Mouse (Mus musculus) frontal cortex, postnatal 36 days (tissue): ENCODE measurements around the gene Hba-a1.
"Not testable (repeated sequence)": the region's sequence is repeated elsewhere in the genome, so short reads cannot be mapped to it uniquely, and the experiment has no call there.

ENCODE experiments used
- DNase-seq, 2 experiments: peaks; one replicate each; pipeline ENCODE4 v3.0.0; 2022; ENCODE audit warnings: low spot score in 2 of 2

The Hba-a1 gene

DNA sequence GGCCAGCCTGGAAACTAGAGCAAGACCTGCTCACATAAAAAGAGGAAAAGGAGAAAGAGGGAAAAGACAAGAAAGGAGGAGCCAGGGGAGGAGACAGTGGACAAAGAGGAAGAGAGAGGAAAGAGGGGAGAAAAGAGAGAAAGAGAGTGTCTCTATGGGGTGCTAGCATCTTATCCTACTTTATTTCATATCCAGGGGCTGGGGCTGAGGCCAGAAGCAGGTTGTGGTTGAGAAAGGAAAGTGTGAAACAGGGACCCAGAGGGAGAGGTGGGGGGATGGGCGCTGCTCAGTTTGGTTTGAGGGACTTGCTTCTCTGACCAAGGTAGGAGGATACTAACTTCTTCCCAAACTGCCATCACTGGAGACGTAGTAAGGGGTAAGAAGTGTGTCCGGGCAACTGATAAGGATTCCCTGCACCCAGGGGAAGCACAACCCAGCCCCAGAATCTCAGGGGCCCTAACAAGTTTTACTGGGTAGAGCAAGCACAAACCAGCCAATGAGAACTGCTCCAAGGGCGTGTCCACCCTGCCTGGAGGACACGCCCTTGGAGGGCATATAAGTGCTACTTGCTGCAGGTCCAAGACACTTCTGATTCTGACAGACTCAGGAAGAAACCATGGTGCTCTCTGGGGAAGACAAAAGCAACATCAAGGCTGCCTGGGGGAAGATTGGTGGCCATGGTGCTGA, at the start of gene Hba-a1:
Hba-a1 (plus strand) TSS at position 421 of the 687 bp plus-strand sequence.
- DNase-seq: not testable (repeated sequence)

GRCm38 (mm10) chr11:32233895-32234294, 49.4 kb upstream of the Hba-a1 start:
- no peak for DNase-seq

DNA sequence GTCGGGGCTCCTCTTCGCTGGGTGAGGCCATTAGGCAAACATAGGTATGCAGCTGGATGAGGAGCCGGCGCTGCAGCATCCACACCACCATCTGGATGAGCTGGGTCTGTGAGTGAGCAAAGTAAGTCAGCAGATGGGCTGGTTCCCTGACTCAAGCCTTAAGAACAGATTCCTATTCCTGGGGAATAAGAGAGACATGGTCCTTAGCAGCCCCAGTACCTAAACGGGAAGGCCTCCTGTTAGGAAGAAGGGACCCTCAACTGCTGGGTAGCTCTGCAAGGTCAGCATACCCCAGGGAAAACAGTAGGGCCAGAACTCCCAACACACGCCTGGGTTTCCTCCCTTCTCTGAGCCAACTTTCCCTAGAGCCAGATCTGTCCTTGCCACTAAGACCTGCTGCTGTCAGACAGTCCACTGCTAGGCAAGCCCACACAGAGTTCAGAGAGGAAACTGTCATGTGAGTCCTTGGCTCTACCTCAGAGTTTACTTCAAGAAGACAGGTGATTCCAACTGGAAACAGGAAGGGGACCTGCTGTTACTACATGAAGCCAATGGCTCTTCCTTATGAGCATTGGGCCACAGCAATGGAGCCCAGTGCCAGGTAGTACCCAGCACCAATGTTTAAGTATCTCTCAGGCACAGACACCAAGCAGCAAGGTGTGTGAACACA, 48.4 kb upstream of the Hba-a1 start:
- no peak for DNase-seq

GRCm38 (mm10) chr11:32235646-32236045, 47.7 kb upstream of the Hba-a1 start:
- DNase-seq: peak; percentile 73 to 76

GRCm38 (mm10) chr11:32236132-32236531, 47.2 kb upstream of the Hba-a1 start:
- DNase-seq: no peak

DNA sequence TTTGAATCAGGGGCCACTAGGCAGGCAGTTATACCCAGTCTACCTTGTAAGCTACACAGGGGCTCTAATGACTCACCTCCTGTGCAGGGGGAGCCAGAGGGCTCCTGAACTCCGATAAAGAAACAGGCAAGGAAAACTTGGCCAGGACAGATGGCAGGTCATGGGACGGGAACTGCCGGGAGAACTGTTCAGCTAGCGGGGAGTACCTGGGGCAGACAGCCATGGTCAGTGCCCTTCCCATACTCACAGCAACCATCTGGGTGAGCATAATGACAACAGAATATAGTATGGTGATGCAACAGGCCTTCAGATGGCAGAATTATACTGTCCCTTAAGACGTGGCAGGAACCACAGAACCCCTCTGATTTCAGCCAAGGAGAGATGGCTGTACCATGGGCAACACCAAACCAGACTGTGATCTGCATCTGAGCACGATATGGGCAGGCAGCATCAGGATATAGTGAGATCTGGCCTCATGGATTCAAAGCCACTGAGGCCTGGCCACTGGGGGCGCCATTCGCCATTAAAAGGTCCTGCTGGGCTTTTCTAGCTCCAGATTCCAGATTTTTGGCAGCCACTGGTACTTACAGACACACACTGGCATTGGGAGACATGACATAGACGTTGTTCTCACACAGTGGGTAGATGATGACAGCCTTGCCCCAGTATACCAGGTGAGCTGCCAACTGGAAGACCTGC, 46.5 kb upstream of the Hba-a1 start:
- DNase-seq: no peak

- DNase-seq: no peak
Observed at GRCm38 (mm10) chr11:32237411-32237795, 45.9 kb upstream of the Hba-a1 start.

- DNase-seq: peak; percentile 79 to 83
Observed at GRCm38 (mm10) chr11:32238093-32238860, 45.0 kb upstream of the Hba-a1 start.

GRCm38 (mm10) chr11:32241391-32241790, 41.9 kb upstream of the Hba-a1 start:
- DNase-seq: no peak

- no peak for DNase-seq
Observed at GRCm38 (mm10) chr11:32242209-32242608, 41.1 kb upstream of the Hba-a1 start.

DNA sequence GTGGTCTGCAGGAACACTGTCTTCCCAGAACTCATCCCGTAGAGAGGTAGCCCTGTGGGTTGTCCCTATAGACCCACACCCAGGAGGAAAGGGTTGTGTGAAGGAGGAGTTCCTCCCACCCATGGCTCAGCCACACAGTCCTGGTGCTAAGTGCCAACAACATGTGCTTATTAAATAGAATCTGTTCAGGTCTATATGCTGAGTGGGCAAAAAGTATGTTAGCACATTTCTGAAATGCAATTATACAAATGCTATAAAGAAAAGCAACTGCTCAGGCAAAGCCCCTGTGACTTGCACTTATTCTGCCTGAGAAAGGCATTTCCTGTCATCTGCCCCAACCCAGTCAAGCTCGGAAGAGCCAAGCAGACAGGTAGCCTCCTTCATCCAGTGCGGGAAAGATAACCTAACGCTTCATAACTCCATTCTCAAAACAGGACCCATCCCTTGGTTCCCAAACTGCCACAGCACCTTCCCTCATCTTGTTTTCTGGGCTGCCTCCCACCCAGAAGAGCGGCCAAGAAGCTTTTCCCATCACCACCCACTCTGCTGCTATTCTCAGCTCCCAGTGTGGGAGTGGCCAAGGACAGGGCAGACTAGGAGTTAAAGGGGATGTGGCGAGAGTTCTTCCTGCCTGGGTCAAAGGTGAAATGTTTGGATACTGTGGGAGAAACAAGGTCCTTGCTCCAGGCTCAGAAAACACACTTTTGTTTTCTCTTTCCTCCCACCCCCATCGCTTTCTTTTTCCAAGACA, 39.9 kb upstream of the Hba-a1 start:
- DNase-seq: peak in 1 of 2 experiments; percentile 72

DNA sequence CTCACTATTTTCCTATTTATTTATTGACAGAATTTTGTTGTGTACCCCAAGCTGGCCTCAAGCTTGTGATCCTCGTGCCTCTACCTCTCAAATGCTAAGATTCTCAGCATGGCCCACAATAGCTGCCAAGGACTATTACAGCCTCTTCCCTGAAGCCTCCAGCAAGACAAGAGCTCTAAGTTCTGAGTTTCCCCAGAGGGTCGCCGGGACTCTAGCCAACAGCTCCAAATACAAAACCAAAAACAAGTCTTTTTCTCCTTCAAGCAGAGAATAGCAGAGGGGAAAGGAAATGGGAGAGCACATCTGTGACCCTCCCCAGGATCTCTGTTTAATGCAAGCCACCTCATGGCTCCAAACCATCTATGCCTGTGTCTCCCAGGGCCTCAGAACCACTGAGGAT, 39.2 kb upstream of the Hba-a1 start:
- no peak for DNase-seq

- no peak for DNase-seq
Observed at GRCm38 (mm10) chr11:32244617-32245016, 38.7 kb upstream of the Hba-a1 start.

DNA sequence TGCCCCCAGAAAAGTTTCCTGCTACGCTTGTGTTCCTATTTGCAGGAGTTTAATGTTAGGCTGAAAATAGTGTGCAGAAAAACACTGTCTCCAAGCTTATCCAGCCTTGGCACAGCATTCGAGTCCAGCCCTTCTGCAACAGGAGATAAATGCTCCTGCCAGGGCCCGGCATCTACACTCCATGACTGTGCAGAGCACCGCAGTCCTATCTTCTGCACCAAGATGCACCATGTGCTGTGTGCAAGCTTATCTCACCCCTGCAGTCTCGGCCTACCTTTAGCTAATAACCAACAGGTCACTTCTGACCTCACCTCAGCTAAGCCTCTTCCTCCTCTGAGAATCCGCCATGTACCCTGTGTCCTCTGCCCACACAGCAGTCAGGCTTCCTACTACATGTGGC, 37.7 kb upstream of the Hba-a1 start:
- DNase-seq: no peak

- DNase-seq: no peak
Observed at GRCm38 (mm10) chr11:32247068-32247467, 36.2 kb upstream of the Hba-a1 start.

- DNase-seq: no peak
Observed at GRCm38 (mm10) chr11:32248350-32248749, 35.0 kb upstream of the Hba-a1 start.

DNA sequence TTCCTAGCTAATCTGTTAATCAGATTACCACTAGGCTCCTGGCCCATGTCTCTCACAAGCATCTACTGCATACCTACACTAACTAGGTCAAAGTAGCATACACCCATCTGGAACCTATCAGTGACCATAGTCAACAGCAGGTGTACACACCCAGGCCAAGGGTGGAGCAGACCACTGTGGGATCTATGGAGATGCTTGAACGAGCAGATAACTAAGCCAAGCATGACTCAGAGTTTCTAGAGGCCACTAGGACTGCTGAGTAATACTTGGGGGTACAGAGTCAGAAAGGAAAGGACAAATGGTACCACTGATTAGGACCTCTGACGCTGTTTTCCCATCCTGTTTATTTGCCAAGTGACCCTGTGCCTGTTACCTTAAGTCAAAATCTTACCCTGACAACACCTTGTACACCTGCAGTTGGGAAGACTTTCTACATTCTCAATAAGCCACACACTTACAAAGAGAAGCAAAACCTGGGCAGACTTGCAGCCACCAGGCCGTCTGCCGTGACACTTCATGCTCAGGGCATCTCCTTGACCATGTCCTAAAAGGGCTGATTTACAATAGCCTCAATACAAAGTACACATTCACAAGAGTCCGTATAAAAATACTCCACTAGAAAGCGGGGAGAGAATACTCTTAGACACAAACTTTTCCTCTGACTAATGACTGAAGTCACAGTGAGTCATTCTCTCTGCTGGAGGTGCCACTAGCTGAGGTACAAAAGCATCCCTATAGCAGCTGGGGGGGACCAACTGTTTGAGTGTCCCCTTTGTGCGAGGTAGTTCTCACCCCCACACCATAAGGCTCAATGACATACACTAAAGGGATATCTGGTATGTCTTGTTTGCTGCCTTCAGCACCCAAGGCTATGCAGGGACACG, 32.2 kb upstream of the Hba-a1 start:
- no peak for DNase-seq

DNA sequence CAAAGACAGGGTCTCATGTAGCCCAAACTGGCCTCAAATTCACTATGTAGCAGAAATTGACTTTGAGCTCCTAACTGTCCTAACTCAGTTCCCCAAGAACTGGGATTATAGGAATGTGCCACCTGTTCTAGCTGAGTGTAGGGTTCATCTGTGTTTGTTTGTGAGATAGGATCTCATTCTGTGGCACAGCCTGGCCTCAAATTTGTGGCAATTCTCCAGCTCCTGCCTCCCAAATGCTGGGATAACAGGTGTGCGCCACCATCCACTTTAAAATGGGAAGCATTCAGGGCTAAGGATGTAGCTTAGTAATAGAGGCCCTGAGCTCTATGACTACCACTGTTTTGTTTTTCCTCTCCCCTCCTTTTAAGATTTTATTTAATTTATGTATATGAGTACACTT, 30.2 kb upstream of the Hba-a1 start:
- no peak for DNase-seq

DNA sequence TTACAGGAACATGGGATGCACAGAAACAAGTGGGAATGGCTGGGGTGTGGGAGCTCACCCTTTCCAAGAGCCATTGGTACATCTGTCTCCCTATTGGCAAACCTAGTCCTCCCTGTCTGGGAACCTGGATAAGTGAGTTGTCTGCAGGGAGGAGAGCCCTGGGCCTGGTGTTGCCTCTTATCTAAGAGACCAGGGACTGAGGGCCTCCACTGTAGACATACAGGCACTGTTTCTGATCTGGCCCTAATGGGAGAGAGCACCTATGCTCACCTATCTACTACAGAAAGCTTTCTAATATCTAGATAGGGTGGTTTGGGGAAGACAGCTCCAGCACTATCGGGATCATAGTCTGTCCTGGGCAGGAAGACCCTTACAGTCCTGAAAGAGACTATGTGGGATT, 27.2 kb upstream of the Hba-a1 start:
- DNase-seq: no peak

DNA sequence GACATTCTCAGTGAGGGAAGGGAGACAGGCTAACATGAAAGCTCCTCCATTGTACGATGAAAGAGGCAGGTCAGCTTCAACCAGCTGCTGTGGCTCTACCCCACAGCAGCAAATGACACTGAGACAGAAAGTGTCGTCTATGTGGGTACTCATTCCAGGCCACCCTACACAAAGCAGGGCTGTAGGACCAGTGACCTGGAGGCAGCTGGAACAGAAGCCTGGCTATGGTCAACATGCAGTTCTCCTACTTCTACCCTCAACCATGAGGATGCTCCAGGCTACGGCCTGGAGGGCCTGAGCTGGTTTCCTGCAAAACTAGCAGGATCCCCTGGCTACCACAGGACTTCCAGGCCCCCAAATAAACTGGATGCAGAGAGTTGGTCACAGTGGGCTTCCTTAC, 26.7 kb upstream of the Hba-a1 start:
- no peak for DNase-seq
